Mouse (Mus musculus) gastrocnemius, adult 18-20 months (tissue): ENCODE measurements around the gene Gm8765. TPM values are rescaled to one million over a fixed set of nuclear protein-coding genes. Genes with fewer than 3 reads are reported as not detected.
"Not testable (repeated sequence)": the region's sequence is repeated elsewhere in the genome, so short reads cannot be mapped to it uniquely, and the experiment has no call there.

Experiments
- DNase-seq: peaks from one replicate; pipeline ENCODE4 v3.0.0; 2021; ENCODE audit warnings: low spot score
- long read RNA-seq, 2 experiments: library from polyadenylated mRNA; stranded (forward); transcript quantifications; one replicate each; pipeline ENCODE4 v2.0.0; 2021
- microRNA-seq: library from miRNA; unstranded; fragments of <30 nt; microRNA quantifications from one replicate; pipeline ENCODE4 v1.2.0, GENCODE M21; 2021
- total RNA-seq, 2 experiments: library from RNA; stranded (reverse); gene quantifications; 2 replicates each; pipeline ENCODE4 v1.2.3; 2021

Gene Gm8765
- not detected for total RNA-seq
- long read RNA-seq, experiment 1, result 0 reads
- long read RNA-seq, experiment 2, result 0 reads

DNA sequence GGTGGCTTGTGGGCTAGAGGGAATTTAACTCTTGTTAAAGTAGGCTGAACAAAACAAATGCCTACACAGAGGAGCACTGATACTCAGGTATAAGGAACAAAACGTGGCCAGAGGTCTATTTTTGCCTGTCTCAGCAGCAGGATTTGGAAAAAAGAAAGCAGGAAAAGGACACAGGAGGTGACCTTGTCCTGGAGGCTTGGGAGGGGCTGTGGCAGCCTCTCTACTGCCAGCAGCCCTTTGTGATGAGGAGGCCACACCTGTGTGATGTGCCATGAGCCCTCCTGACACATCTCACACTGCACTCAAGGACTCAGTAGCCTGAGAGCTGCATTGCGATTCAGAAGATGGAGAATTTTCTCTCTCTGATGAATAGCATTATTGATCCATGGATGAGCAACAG is at the start of gene Gm8765:
Gm8765 (plus strand) TSS at position 301 of the 400 bp plus-strand sequence.
- DNase-seq, result not testable (repeated sequence)

DNA sequence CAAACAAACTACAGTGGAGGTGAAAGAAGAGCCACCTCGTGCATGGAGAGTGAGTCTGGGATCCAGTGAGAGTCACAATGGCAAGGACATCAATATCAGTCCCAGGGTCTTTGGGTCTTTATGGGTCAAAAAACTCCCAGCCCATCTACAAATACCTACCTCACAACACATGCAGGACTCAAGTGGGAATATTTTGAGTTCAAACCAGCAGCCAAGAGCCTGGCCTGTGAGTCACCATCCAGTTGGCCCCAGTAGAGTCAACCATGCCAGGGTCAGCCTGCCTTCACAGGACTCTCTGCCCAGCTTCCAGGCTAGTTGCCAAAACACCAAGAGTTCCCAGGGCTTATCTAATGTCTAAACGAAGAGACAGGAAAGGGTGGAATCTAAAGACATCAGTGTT is 49.3 kb upstream of the Gm8765 start:
- not testable (repeated sequence) for DNase-seq

DNA sequence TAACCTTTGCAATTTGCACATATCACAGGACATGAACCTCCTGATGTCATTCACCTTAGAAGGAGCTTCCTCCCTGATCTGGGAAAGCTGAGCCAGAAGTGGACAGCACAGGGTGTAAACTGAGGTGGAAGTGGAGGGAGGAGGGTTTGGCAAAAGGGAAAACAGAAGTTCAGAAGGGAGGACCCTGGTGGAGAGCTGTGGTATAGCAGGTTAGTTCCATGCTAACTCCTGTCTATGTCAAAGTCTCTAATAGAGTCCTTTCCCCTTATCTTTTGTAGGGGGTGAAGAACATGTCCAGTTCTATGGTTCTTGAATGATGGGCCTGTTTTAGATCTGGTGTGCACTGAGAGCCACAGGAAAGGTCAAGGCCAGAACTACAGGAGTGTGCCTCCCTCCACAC is 52.2 kb downstream of the Gm8765 start:
- DNase-seq, result not testable (repeated sequence)

DNA sequence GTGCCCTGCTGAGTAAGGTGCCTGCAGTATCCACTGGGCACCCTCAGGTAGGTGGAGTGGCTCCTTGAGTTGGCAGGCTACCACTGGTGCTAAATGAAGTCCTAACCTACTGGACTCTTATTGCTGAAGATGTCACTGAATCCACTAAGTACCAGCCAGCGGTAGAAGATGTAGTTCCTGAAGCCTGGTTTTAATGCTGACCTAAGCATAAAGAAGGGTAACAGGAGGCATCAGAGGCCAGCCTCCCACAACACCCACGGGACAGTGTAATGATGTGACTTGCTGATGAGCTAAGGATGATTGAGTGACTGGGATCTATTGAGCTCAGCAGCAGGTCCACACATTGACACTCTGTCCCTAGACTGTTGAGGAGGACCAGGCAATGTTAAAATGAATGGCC is 53.6 kb downstream of the Gm8765 start:
- no peak for DNase-seq

DNA sequence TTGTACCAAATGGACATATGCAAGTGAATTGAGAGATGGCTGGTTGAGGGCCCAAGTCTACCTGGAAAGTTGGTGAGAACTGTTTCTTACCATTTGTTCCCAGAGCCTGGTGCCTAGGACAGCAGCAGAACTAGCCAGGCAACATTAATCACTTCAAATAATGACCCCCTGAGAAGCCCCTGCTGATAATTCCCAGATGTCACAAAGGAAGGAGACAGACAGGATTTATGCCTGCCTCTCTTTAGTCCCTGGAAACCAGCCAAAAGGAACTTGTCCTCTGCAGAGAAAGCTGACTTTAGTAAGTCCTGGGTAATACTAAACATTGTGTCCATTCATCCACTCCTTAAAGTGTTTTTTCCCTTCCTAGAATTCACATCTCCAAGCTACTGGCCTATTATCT is 54.8 kb downstream of the Gm8765 start:
- DNase-seq, result not testable (repeated sequence)

Small RNAs within 50 kb of the gene (microRNA-seq; reads per million reads assigned to microRNA genes)
- not detected for gene Gm23952

Other genes starting within 250 kb of the Gm8765 start
- not detected for gene Nutm2, start 231.0 kb upstream of the Gm8765 start, total RNA-seq
- gene Gm904, start 55.1 kb upstream of the Gm8765 start, total RNA-seq, result not detected